Comparison of ENCODE assay signal across 14 mouse cellular contexts in genomic region chr9:48422382-48422781, GRCm38 (mm10). TPM values are rescaled to one million over a fixed set of nuclear protein-coding genes. Genes with fewer than 3 reads are reported as not detected.
DNase-seq lines count a peak whose midpoint lies in the region; ATAC-seq and TF ChIP-seq lines count a peak whose summit lies in the region.
"Had no signal": no experiment of that assay in that cellular context is flagged by ENCODE, and none has a peak within 500 bp of the region (broad histone marks: within the 10 kb centered on the region; RNA-seq: fewer than 3 reads in every experiment).

No protein-coding gene starts in this region.

- DNase-seq in liver = no peak
- DNase-seq in liver, embryonic 13.5 days = no peak
- no peak for DNase-seq in thymus, postnatal 0 days (ENCODE audit: low spot score)
- DNase-seq: cerebellum, adult 11-12 months; kidney, adult 8-10 months; kidney, postnatal 4 days had no signal

- no peak overlapping the region for H3K4me3 ChIP-seq in liver, embryonic 12.5 days
- H3K4me3 ChIP-seq in bone marrow macrophage, adult 2 months (ENCODE audit: insufficient read depth, low read length) = peak overlapping the region; percentile 58
- no peak overlapping the region; the same call in 1 of the 2 replicates for H3K4me3 ChIP-seq in liver, embryonic 13.5 days (replicated peaks)
- H3K4me3 ChIP-seq in midbrain, embryonic 13.5 days (replicated peaks) = no peak overlapping the region
- H3K4me3 ChIP-seq: forebrain, embryonic 13.5 days; lung, embryonic 15.5 days; midbrain, embryonic 12.5 days; stomach, embryonic 15.5 days had no signal

- no peak for TF ChIP-seq POLR2A in bone marrow macrophage, adult 2 months (IDR thresholded peaks at IDR 0.05; ENCODE audit: borderline replicate concordance, low read depth, low read length)

- H3K9me3 ChIP-seq in liver, embryonic 12.5 days (replicated peaks) = no peaks in the 10 kb centered on the region
- H3K9me3 ChIP-seq in liver, embryonic 13.5 days (replicated peaks) = no peaks in the 10 kb centered on the region
- no peaks in the 10 kb centered on the region for H3K9me3 ChIP-seq in midbrain, embryonic 13.5 days
- H3K9me3 ChIP-seq: forebrain, embryonic 13.5 days; lung, embryonic 15.5 days; midbrain, embryonic 12.5 days; stomach, embryonic 15.5 days had no signal

- 0 out of 2 replicates have a peak overlapping the region, but pooled peaks have one; percentile 25 for H3K27ac ChIP-seq in liver, embryonic 12.5 days
- peak overlapping the region; percentile 94 for H3K27ac ChIP-seq in bone marrow macrophage, adult 2 months (ENCODE audit: insufficient read depth, low read depth, low read length)
- H3K27ac ChIP-seq in liver, embryonic 13.5 days = peak overlapping the region; percentile 40; the same call in 1 of the 2 replicates
- no peak overlapping the region for H3K27ac ChIP-seq in midbrain, embryonic 13.5 days
- H3K27ac ChIP-seq: forebrain, embryonic 13.5 days; lung, embryonic 15.5 days; midbrain, embryonic 12.5 days; stomach, embryonic 15.5 days had no signal

- H3K4me2 ChIP-seq in liver, embryonic 12.5 days = no peak overlapping the region
- no peak overlapping the region for H3K4me2 ChIP-seq in liver, embryonic 13.5 days
- no peak overlapping the region for H3K4me2 ChIP-seq in midbrain, embryonic 13.5 days (replicated peaks)
- H3K4me2 ChIP-seq: forebrain, embryonic 13.5 days; lung, embryonic 15.5 days; midbrain, embryonic 12.5 days; stomach, embryonic 15.5 days had no signal

- WGBS in liver, embryonic 12.5 days (ENCODE audit: insufficient replicate concordance) = 60% methylated on average over 8 of the region's 8 CpGs
- WGBS in liver, embryonic 13.5 days (ENCODE audit: insufficient replicate concordance) = 57% methylated on average over 8 of the region's 8 CpGs
- WGBS in midbrain, embryonic 13.5 days = 83% methylated on average over 8 of the region's 8 CpGs

- H3K4me1 ChIP-seq in liver, embryonic 12.5 days = no peaks in the 10 kb centered on the region
- peaks cover 32% of the 10 kb centered on the region for H3K4me1 ChIP-seq in bone marrow macrophage, adult 2 months (ENCODE audit: control insufficient read depth, insufficient read depth, low read length)
- H3K4me1 ChIP-seq in liver, embryonic 13.5 days (replicated peaks) = no peaks in the 10 kb centered on the region
- no peaks in the 10 kb centered on the region for H3K4me1 ChIP-seq in midbrain, embryonic 13.5 days (replicated peaks)
- H3K4me1 ChIP-seq: forebrain, embryonic 13.5 days; lung, embryonic 15.5 days; midbrain, embryonic 12.5 days; stomach, embryonic 15.5 days had no signal

- TF ChIP-seq CTCF in bone marrow macrophage, adult 2 months (IDR thresholded peaks at IDR 0.05; ENCODE audit: low read depth, low read length) = no peak

- no peaks in the 10 kb centered on the region for H3K36me3 ChIP-seq in liver, embryonic 12.5 days
- H3K36me3 ChIP-seq in liver, embryonic 13.5 days = no peaks in the 10 kb centered on the region
- no peaks in the 10 kb centered on the region for H3K36me3 ChIP-seq in midbrain, embryonic 13.5 days
- H3K36me3 ChIP-seq: lung, embryonic 15.5 days; midbrain, embryonic 12.5 days; stomach, embryonic 15.5 days had no signal

- no peaks in the 10 kb centered on the region for H3K27me3 ChIP-seq in liver, embryonic 12.5 days (replicated peaks)
- H3K27me3 ChIP-seq in liver, embryonic 13.5 days = no peaks in the 10 kb centered on the region
- H3K27me3 ChIP-seq in midbrain, embryonic 13.5 days = no peaks in the 10 kb centered on the region
- H3K27me3 ChIP-seq: forebrain, embryonic 13.5 days; lung, embryonic 15.5 days; midbrain, embryonic 12.5 days; stomach, embryonic 15.5 days had no signal

- ATAC-seq in liver, embryonic 12.5 days = no peak
- ATAC-seq in liver, embryonic 13.5 days (ENCODE audit: low read depth) = no peak
- peak; percentile 89 for ATAC-seq in monocyte, adult 5-6 weeks (replicated peaks; ENCODE audit: insufficient number of reproducible peaks, low FRiP score, low TSS enrichment, poor library complexity, severe bottlenecking)
- no peak for ATAC-seq in midbrain, embryonic 13.5 days
- ATAC-seq: forebrain, embryonic 13.5 days had no signal

- no peak overlapping the region for H3K9ac ChIP-seq in liver, embryonic 12.5 days
- no peak overlapping the region for H3K9ac ChIP-seq in liver, embryonic 13.5 days
- no peak overlapping the region for H3K9ac ChIP-seq in midbrain, embryonic 13.5 days (replicated peaks)
- H3K9ac ChIP-seq: forebrain, embryonic 13.5 days; lung, embryonic 15.5 days; midbrain, embryonic 12.5 days; stomach, embryonic 15.5 days had no signal

RNA-seq across cellular contexts. Expression of gene Rexo2, which starts 58.0 kb away (rescaled TPM):
- polyA plus RNA-seq in liver, embryonic 12.5 days (2016; fragmentation: Nextera tagmentation; extraction: Ambion mirVana) = 165 and 172 TPM in 2 replicates
- 88.1 and 97.5 TPM in 2 replicates for polyA plus RNA-seq in bone marrow macrophage, adult 2 months (2012; ENCODE audit: insufficient read depth, insufficient read length, missing spikeins)
- polyA plus RNA-seq in liver, embryonic 13.5 days (2015; fragmentation: Nextera tagmentation; extraction: Ambion mirVana) = 153 and 162 TPM in 2 replicates
- total RNA-seq in monocyte, adult 5-6 weeks (2017) = 72.1 to 84.2 TPM (median 76.2 TPM) in 3 replicates
- polyA plus RNA-seq in midbrain, embryonic 13.5 days (2015; fragmentation: Nextera tagmentation; extraction: Ambion mirVana) = 74.3 and 77.5 TPM in 2 replicates
- polyA plus RNA-seq in thymus, postnatal 0 days (2015; fragmentation: Nextera tagmentation; extraction: Ambion mirVana) = 130 and 153 TPM in 2 replicates
